Mouse (Mus musculus): ENCODE data around the gene Cep128. TPM values are rescaled to one million over a fixed set of nuclear protein-coding genes. Genes with fewer than 3 reads are reported as not detected.

Cep128 gene
- total and polyA plus RNA-seq, 2 experiments = 0.67 to 1.2 TPM

GRCm38 (mm10) chr12:91171613-91172012, 212.6 kb downstream of the Cep128 start:
- 92% methylated on average over 3 of the region's 3 CpGs for WGBS
- no peak overlapping the region for H3K4me3 ChIP-seq (ENCODE audit: insufficient read depth, low read depth, low read length)
- TF ChIP-seq POLR2A (IDR thresholded peaks at IDR 0.05; ENCODE audit: extremely low read depth, insufficient read depth, low read length) (no peak), CTCF (IDR thresholded peaks at IDR 0.05; ENCODE audit: low read depth, low read length) (no peak)
- no peaks in the 10 kb centered on the region for H3K27me3 ChIP-seq (ENCODE audit: control insufficient read depth, insufficient read depth, low read length)
- H3K79me2 ChIP-seq (ENCODE audit: control insufficient read depth, insufficient read depth, low read length) = no peaks in the 10 kb centered on the region
- no peak overlapping the region for H3K9ac ChIP-seq (ENCODE audit: low read depth, low read length)
- no peaks in the 10 kb centered on the region for H3K4me1 ChIP-seq (ENCODE audit: control insufficient read depth, insufficient read depth, low read length)
- no peaks in the 10 kb centered on the region for H3K36me3 ChIP-seq (ENCODE audit: control insufficient read depth, insufficient read depth, low read length)
- DNase-seq (ENCODE audit: extremely low read depth, low read depth, low spot score) = no peak
- no peak overlapping the region for H3K27ac ChIP-seq (replicated peaks; ENCODE audit: insufficient read depth, low read depth, low read length)

GRCm38 (mm10) chr12:91161015-91161730, 223.0 kb downstream of the Cep128 start:
- no peak overlapping the region for H3K9ac ChIP-seq (ENCODE audit: low read depth, low read length)
- H3K4me3 ChIP-seq (ENCODE audit: insufficient read depth, low read depth, low read length) = no peak overlapping the region
- H3K79me2 ChIP-seq (ENCODE audit: control insufficient read depth, insufficient read depth, low read length) = no peaks in the 10 kb centered on the region
- no peaks in the 10 kb centered on the region for H3K27me3 ChIP-seq (ENCODE audit: control insufficient read depth, insufficient read depth, low read length)
- no peaks in the 10 kb centered on the region for H3K4me1 ChIP-seq (ENCODE audit: control insufficient read depth, insufficient read depth, low read length)
- 88% methylated on average over 6 of the region's 6 CpGs for WGBS
- no peaks in the 10 kb centered on the region for H3K36me3 ChIP-seq (ENCODE audit: control insufficient read depth, insufficient read depth, low read length)
- TF ChIP-seq CTCF (IDR thresholded peaks at IDR 0.05; ENCODE audit: low read depth, low read length) (no peak), POLR2A (IDR thresholded peaks at IDR 0.05; ENCODE audit: extremely low read depth, insufficient read depth, low read length) (no peak)
- H3K27ac ChIP-seq (replicated peaks; ENCODE audit: insufficient read depth, low read depth, low read length) = no peak overlapping the region
- DNase-seq (ENCODE audit: extremely low read depth, low read depth, low spot score) = no peak

- H3K27me3 ChIP-seq (ENCODE audit: control insufficient read depth, insufficient read depth, low read length) = no peaks in the 10 kb centered on the region
- no peaks in the 10 kb centered on the region for H3K36me3 ChIP-seq (ENCODE audit: control insufficient read depth, insufficient read depth, low read length)
- no peak for DNase-seq (ENCODE audit: extremely low read depth, low read depth, low spot score)
- no peak overlapping the region for H3K27ac ChIP-seq (replicated peaks; ENCODE audit: insufficient read depth, low read depth, low read length)
- no peaks in the 10 kb centered on the region for H3K4me1 ChIP-seq (ENCODE audit: control insufficient read depth, insufficient read depth, low read length)
- no peak overlapping the region for H3K9ac ChIP-seq (ENCODE audit: low read depth, low read length)
- WGBS = 71% methylated on average over 2 of the region's 2 CpGs
- H3K4me3 ChIP-seq (ENCODE audit: insufficient read depth, low read depth, low read length) = no peak overlapping the region
- TF ChIP-seq POLR2A (IDR thresholded peaks at IDR 0.05; ENCODE audit: extremely low read depth, insufficient read depth, low read length) (no peak), CTCF (IDR thresholded peaks at IDR 0.05; ENCODE audit: low read depth, low read length) (no peak)
- no peaks in the 10 kb centered on the region for H3K79me2 ChIP-seq (ENCODE audit: control insufficient read depth, insufficient read depth, low read length)
Measured at GRCm38 (mm10) chr12:91158481-91158880, 225.7 kb downstream of the Cep128 start.

GRCm38 (mm10) chr12:91154052-91154451, 230.2 kb downstream of the Cep128 start:
- DNase-seq (ENCODE audit: extremely low read depth, low read depth, low spot score) = no peak
- no peak for TF ChIP-seq CTCF (IDR thresholded peaks at IDR 0.05; ENCODE audit: low read depth, low read length)
- TF ChIP-seq POLR2A (IDR thresholded peaks at IDR 0.05; ENCODE audit: extremely low read depth, insufficient read depth, low read length) = no peak

GRCm38 (mm10) chr12:91149152-91149551, 235.1 kb downstream of the Cep128 start:
- TF ChIP-seq POLR2A (IDR thresholded peaks at IDR 0.05; ENCODE audit: extremely low read depth, insufficient read depth, low read length) (no peak), CTCF (IDR thresholded peaks at IDR 0.05; ENCODE audit: low read depth, low read length) (no peak)
- 94% methylated on average over 3 of the region's 3 CpGs for WGBS
- Histone ChIP-seq H3K4me1 (ENCODE audit: control insufficient read depth, insufficient read depth, low read length) (no peaks in the 10 kb centered on the region), H3K4me3 (ENCODE audit: insufficient read depth, low read depth, low read length) (no peak overlapping the region), H3K36me3 (ENCODE audit: control insufficient read depth, insufficient read depth, low read length) (no peaks in the 10 kb centered on the region), H3K79me2 (ENCODE audit: control insufficient read depth, insufficient read depth, low read length) (no peaks in the 10 kb centered on the region), H3K9ac (ENCODE audit: low read depth, low read length) (no peak overlapping the region), H3K27me3 (ENCODE audit: control insufficient read depth, insufficient read depth, low read length) (no peaks in the 10 kb centered on the region), H3K27ac (replicated peaks; ENCODE audit: insufficient read depth, low read depth, low read length) (no peak overlapping the region)
- DNase-seq (ENCODE audit: extremely low read depth, low read depth, low spot score) = no peak

More at GRCm38 (mm10) chr12:91154052-91154451, 230.2 kb downstream of the Cep128 start:
- H3K36me3 ChIP-seq (ENCODE audit: control insufficient read depth, insufficient read depth, low read length) = no peaks in the 10 kb centered on the region
- H3K4me1 ChIP-seq (ENCODE audit: control insufficient read depth, insufficient read depth, low read length) = no peaks in the 10 kb centered on the region
- no peak overlapping the region for H3K4me3 ChIP-seq (ENCODE audit: insufficient read depth, low read depth, low read length)
- no peaks in the 10 kb centered on the region for H3K27me3 ChIP-seq (ENCODE audit: control insufficient read depth, insufficient read depth, low read length)
- no peak overlapping the region for H3K9ac ChIP-seq (ENCODE audit: low read depth, low read length)
- 79% methylated on average over 7 of the region's 7 CpGs for WGBS
- H3K27ac ChIP-seq (replicated peaks; ENCODE audit: insufficient read depth, low read depth, low read length) = no peak overlapping the region
- no peaks in the 10 kb centered on the region for H3K79me2 ChIP-seq (ENCODE audit: control insufficient read depth, insufficient read depth, low read length)
